Mouse (Mus musculus): ENCODE data around the gene Terf2.

Terf2 gene

DNA sequence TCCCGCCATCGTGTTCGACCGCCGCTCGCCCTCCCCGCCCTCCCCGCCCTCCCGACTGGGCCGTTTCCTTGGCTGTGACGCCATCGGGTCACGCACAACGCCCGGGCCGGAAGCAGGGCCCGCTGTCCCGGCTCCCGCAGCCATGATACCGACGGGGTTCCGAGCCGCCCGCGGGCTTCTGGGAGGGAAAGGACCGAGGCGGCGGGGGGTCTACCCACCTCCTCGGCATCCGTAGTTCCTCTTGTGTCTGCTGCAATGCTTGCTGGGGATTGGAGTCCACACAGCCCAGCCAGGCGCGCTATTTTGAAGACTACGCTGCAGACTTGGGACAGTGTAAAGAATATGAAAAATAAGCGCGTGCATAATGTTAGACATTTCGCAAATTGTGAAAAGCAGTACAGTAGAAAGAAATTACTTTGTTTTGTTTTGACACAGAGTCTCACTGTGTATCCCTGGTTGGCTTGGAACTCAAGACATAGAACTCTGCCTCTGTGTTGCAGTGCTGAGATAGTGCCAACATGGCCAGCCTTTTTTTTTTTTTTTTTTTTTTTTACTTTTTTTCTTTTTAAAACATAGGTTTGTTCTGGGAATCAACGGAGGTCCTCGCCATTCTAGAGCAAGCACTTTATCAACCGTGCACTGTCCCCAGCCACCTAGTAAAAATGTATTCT, at the start of gene Terf2:
Gene Terf2 (minus strand): TSS at position 182 of the 671 bp plus-strand sequence.
- DNase-seq (ENCODE audit: low spot score in 2 of 2) = peak in 1 of 2 experiments; percentile 91

DNA sequence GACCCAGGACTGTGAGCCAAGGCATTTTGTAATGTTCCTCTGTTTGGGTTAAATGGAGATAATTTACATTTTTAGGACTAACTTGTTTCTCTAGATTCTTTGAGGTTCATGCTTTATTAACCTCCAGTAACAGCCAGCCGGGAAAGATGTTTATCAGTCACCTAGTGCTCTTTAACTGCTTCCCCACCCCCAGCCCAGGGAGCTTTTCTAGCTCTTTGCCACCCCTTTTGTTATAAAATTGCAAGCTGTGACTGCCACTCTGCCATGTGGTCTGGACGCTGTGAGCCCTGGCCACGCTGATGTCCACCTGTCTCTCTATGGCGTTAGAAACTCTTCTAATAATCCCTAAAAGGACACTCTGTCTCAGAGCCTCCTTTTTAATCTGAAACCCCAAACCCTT, 47.2 kb upstream of the Terf2 start:
- no peak for DNase-seq (ENCODE audit: low spot score in 2 of 2)

DNA sequence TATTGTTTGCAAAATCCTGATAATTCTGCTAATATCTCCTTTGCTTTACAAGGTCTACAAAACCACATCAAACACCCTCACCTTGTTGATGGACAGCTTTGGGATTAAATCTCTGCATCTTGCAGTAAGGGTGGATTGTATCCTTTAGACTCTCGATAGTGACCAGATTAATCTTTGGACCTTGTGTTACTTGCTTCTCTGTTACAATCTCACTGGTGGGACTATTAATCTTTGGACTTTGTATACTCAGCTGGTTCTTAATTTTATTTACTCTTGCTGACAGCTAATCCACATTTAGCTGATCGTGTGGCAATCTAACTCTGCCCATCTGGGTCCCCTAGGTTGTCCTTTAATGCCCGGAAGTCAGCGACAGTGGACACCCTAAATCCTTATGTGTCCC, 46.2 kb upstream of the Terf2 start:
- DNase-seq (ENCODE audit: low spot score in 2 of 2) = no peak

DNA sequence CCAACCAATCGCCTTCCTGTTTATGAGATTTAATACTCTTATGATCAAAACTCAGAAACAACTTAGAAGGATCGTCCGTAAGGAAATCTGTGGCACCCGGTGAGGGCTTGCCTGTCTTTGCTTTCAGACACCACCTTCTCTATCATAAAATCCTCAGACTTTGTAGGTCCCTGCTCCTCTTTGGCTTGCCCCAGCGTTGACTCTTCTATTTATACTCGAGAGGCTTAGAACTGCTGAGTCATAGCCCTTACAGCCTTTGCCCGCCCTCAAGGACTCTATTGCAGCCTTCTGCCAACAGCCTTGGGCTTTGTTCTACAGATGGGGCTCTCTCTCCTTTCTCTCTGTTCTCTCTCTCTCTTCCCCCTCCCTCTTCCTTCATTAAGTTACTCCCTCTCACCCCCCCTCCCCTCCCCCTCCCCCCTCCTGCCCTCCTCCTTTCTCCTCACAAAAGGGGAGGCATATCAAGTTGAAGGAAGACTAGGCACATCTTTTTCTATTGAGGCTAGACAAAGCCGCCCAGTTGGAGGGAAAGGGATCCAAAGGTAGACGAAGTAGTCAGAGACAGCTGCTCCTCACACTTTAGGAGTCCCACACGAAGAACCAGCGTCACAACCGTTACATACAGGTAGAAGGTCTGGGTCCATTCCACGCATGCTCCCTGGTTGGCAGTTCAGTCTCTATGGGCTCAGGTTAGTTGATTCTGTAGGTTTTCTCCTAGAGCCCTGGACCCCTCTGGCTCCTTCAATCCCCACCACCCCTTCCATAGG, 43.5 kb upstream of the Terf2 start:
- DNase-seq (ENCODE audit: low spot score in 2 of 2) = peak in 1 of 2 experiments; percentile 36

DNA sequence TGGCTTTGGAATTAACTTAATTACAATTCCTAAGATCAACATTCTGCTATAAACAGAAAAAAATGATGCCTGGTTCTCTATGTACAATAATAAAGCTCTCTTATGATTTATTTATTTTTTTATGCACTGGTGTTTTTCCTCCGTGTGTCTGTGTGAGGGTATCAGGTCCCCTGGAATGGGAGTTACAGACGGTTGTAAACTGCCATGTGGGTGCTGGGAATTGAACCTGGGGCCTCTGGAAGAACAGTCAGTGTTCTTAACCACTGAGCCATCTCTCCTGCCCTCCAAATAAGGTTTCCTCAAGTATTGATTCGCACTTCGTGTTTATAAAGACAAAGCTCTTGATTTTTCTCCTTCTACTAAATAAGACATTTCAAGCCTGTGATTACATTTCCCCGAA, 42.0 kb upstream of the Terf2 start:
- no peak for DNase-seq (ENCODE audit: low spot score in 2 of 2)

DNA sequence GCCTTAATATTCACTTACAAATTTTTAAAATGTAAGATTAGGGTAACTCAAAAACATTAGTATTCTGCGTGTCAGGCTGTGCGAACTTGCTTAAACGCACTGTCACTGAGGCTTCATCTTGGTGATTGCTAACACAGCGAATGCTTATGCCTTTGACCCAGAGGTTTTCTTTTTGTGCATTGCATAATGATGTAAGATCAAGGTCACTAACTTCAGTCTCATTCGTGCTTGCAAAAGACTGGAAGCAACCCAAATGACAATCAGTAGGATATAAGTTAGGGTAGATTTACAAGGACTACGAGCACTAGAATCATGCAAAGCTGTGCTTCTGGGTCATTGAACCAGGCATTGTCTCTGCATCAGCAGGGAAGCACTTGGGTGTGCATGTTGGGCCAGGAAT, 41.2 kb upstream of the Terf2 start:
- DNase-seq (ENCODE audit: low spot score in 2 of 2) = no peak

DNA sequence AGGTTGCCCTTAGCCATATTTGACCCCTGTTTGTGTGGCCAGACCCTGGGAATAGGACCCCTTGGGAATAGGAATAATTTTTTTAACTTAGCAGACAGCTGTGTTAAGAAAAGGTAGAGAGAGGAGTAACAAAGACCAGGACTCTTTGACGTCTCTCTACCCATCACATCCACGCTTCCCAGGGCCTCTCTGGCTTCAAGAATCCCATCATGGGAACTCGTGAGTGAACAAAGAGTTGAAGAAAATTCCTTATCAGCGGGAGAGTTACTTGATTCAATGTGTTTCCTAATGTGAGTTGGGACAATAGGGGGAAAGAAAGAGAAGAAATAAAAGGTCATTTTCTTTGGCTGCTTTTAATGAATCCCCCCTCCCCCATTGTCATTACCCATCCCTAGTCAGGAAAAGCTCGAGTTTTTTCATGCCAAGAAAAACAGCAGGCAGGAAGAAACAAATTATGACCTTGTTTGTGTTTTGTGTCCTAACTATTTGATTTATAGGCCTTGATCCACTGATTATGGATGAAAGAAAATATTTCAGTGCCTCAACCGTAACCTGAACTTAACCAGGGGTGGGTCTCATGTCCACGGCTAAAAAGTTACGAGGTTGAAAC, 39.8 kb upstream of the Terf2 start:
- no peak for DNase-seq (ENCODE audit: low spot score in 2 of 2)

DNA sequence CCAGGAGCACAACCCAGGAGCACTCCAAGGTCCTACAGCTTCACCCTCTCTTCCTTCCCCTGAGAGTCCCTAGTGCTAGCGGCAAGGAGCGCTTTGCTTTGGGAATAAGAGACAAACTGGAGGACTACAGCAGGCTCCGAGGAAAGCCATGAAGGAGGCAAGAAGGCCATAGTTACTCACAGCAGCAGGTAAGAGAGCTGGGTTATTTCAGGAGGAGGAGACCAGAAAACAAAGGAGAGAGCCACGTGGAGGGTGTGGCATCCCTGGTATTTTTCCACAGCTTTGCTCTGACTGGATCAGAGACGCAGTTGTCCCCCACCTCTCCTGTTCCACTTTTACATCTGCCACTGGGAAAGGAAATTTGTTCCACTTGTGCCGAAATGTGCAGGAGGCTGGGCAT, 37.5 kb upstream of the Terf2 start:
- DNase-seq (ENCODE audit: low spot score in 2 of 2) = no peak

DNA sequence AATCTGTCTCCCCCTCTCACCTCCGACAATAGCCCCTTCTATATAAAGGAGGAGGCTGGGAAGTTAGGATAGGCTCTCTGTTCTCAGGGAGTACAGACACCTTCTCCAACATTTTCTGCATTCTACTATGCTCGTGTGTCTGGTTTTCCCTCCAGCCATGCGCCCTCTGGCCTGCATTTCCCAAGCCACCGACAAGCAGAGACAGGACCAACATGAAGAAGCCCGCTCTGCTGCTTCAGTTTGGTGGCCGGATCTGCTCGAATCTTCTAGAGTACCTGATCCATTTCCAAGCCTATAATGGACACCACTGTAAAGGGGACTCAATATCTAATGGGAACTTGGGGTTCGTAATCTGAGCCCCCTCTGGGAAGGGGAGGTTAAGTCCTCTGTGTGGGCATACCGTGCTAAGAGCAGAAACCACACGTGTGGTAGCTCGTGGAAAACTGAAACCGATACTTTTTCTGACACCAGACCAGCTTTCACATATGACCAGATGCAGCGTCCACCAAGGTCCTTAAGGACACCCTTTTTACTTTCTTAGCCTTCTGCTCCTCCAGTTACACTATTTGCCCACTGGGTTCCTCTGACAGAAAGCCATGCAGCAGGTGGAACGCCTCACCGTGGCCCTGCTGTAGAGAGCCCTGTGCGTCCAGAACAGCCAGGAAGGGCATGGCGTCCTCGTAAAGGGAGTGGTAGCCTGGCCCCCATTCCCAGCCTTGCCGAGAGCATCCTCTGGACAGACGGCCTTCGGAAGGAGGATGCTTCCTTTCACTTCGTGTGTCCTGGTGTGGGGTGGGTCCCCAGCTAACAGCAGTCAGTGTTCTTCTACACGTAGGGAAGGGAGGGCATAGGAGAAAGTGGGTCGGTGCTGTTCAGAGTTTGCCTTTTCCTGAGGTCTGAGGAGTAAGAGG, 36.5 kb upstream of the Terf2 start:
- DNase-seq (ENCODE audit: low spot score in 2 of 2) = no peak

DNA sequence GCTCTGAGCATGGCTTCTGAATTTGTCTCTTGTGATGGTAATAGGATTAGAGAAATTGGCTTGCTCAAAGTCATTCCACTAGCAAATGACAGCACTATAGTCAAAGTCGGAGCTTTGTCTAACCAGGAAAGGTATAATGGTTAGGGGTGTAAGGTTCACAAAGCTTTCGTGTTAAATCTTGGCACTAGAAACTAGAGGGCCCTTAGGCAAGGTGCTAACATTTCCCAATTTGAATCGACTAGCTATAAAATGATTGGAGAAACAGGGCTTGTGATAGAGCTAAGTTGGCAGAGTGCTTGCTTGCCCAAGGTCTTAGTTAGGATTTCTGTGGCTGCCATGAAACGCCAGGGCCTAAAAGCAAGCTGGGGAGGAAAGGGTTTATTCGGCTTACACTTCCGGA, 33.7 kb upstream of the Terf2 start:
- DNase-seq (ENCODE audit: low spot score in 2 of 2) = no peak

DNA sequence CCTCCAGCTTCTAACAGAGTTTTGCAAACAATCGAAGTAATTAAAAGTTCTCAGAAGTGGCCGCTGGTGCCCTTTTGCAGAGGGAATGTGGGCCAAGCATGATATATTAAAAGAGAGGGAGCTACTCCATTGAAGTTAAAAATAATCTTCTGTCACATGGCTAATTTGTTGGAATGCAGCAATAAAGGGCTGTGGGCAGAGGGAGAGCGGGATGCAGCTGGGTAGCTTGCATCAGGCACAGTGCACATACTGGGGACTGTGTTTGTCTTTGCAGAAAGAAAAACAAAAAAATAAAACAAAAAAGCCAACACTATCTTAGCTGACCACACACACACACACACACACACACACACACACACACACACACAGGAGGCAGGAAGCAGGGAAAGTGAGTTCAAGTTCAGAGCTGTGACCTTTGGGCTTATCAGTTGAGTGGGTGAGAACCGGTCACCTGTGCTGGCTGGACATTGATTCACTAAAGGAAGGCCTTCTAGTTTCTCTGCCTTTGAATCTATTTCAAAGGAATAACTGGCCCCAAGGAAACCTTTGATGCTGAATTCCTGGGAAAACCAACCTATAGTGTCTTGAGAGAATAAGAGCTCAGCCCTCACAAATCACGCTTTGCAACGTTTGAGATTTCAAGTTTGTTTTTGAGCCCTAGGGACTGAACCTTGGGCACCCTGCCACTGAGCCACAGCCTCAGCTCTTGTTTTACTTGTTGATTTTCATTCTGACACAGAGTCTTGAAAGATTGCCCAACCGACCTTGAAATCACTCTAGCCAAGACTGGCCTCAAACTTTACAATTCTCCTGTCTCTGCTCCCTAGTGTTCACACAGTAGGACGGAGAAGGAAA, 33.1 kb upstream of the Terf2 start:
- DNase-seq (ENCODE audit: low spot score in 2 of 2) = no peak

DNA sequence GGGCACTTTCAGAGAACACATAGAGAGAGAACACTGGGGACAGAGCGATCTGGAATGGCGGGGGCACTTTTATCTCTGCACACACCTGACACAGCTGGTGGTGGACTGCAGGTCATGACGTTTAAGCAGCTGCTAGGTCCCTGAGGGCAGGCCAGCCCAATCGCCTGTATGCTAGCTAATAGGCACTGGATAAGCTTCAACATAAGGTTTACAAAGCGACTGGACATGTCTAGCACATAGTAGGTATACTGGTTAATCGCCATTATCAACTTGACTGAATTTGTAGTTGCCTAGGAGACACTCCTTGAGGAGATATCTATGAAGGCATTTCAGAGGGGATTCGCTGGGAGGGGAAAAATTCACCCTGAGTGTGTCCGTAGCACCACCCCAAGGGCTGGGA, 28.0 kb upstream of the Terf2 start:
- DNase-seq (ENCODE audit: low spot score in 2 of 2) = no peak

DNA sequence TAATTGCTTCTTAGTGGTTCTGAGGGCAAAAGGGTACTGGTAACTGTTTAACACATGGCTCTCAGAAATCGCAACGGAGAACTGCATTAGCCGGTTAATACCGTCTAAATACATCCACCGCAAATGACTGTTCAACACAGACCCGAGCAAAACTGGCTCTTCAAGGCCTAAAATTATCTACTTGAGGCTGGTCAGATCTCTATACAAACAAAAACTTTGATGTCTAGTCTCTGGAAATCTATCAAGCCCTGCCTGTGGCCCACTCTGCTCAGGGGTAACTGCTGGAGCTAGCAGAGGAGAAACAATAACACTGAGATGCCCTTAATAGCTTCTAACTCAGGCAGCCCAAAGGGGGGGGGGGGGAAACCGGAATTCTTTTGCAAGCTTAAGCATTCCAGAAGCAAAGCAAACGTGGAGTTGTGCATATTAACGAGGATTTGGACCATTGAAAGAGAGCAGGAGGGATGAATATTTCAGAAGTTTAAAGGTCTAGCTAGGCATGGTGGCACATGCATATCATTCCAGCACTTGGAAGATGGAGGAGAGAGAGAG, 26.8 kb upstream of the Terf2 start:
- DNase-seq (ENCODE audit: low spot score in 2 of 2) = no peak

DNA sequence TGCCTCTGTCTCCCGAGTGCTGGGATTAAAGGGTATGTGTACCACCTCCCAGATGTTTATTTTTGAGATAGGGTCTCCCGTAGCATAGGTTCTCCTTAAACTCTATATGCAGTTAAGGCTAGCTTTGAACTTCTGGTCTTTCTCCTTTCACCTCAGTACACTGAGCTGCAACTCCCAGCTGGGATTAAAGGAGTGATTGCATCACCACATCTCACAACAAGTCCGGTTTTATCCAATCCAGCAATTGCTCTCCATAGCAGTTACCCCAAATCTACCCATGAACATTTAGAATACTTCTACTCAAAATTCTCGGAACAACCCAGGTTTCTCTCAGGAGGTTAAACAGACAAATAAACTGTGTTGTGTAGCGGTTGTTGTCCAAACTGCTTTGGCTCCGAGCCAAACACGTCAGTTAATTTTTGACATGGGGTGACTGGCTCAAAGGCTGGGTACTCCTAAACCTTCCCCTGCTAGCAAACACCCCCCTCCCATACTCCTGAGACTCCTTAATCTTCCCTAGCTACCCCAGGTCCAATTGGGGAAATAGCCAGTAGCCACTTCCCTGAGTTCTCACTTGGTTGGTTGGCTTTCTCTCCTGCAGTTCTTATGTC, 25.4 kb upstream of the Terf2 start:
- DNase-seq (ENCODE audit: low spot score in 2 of 2) = no peak

DNA sequence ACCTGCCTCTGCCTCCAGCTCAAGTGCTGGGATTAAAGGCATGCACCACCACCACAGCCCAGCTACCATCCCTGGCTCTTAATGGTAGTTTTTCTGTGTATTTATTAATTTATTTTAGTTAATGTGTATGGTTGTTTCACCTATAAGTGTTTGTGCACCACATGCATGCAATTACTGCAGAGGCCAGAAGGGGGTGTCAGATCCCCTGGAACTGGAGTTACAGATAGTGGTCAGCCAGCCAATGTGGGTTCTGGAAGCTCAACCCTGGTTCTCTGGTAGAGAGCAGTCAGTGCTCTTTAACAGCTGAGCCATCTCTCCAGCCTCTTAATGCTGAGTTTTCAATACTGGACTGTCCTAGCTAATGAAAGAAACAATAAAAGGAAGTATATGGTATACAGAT, 24.5 kb upstream of the Terf2 start:
- no peak for DNase-seq (ENCODE audit: low spot score in 2 of 2)

DNA sequence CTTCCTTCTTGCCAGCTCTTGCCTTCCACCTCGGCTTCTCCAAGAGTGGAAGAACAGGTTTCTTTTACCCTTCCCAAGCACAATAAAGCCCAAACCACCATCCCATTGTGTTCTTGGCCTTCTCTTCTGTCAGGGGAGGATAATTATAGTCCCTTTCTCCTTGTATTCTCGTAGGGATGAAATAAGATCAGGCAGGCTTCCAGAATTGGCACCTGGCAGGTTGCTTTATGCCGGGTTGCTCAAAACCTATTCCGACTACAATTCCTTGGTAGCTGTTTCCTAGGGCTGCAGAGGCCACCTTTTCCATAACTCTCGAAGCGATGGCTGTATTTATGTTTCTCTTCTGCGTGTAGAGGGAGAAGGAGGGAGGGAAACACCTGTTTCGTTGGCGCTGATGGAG, 23.1 kb upstream of the Terf2 start:
- DNase-seq (ENCODE audit: low spot score in 2 of 2) = no peak

DNA sequence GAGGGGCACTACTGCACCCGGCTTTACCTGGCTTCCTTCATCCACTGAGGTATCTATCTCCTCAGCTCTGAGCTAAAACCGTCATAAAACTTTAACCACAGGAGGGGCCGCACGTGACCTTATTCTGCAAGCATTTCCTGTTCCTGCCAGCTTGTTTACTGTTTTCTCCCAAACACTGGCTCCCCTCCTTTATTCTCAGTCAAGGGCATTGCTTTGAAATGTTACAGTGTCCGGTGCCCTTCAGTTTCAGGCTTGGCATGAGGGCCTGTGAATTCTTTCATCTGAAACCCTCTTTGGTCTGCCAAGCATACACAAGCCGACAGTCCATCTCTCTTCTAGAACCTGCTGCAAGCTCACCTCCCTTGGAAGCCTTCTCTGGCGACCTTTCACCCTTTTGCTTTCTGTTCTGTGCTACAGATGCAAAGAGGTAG, 22.5 kb upstream of the Terf2 start:
- no peak for DNase-seq (ENCODE audit: low spot score in 2 of 2)

DNA sequence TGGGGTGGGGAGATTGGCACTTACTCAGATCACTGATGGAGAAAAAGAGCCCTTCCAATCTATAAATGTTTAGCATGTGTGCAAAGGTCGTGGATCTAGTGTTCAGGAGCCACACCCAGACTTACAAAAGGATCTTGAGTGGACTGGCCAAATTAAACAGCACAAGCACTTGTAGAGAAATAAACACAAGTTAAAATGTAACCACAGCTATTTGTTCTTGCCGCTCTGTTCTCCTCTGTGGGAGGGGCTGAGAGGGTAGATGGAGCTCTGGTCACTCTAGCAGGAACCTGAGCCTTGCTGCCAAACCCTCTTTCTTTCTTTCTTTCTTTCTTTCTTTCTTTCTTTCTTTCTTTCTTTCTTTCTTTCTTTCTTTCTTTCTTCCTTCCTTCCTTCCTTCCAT, 20.7 kb upstream of the Terf2 start:
- no peak for DNase-seq (ENCODE audit: low spot score in 2 of 2)

DNA sequence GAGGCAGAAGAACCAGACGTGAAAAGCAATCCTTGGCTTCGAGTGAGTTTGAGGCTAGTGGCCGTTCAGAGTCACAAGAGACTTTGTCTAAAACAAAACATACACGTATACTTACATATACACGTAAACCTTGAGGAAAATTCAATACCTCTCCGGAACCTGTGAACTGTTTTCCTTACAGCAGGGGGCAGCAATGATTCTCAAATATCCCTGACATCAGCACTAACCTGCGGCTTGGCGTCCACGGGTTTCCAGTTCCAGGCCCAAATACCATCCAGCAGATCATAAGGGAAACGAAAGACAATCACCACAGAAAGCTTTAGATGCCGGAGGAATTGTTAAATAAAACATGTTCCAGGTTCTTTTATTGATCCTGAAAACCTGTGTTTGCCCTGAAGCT, 19.7 kb upstream of the Terf2 start:
- DNase-seq (ENCODE audit: low spot score in 2 of 2) = peak; percentile 49 to 79

DNA sequence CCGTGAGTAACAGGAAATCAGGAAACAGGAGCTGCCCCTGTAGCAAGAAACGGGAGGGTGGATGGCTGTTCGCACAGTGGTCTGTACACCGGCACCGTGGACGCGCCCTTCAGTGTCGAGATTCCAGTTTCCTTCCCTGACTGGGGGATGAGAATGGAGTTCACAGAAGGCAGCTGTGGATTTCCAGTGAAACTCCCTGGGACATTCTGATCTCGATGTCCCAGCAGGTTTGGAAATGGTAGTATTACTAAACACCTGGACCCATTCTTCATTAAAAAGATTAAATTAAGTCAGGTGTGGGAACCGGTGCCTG, 18.6 kb upstream of the Terf2 start:
- no peak for DNase-seq (ENCODE audit: low spot score in 2 of 2)
